Mouse (Mus musculus) hindbrain, embryonic 10.5 days (tissue): ENCODE data around the gene Oxt. TPM values are rescaled to one million over a fixed set of nuclear protein-coding genes. Genes with fewer than 3 reads are reported as not detected.

Source experiments
- DNase-seq: peaks from one replicate; pipeline ENCODE4 v3.0.0-alpha.2; 2017; ENCODE audit warnings: low spot score
- H3K27ac ChIP-seq: fragments of 300-500 bp; sonication (generic); 2 replicates; pipeline ENCODE4 v1.5.1; 2016; ENCODE audit warnings: mild to moderate bottlenecking, moderate library complexity
- H3K27me3 ChIP-seq: fragments of 300-500 bp; sonication (generic); 2 replicates; pipeline ENCODE4 v1.6.1; 2016; ENCODE audit warnings: mild to moderate bottlenecking; ENCODE audit not compliant: poor library complexity, insufficient read depth, severe bottlenecking
- H3K36me3 ChIP-seq: fragments of 300-500 bp; sonication (generic); 2 replicates; pipeline ENCODE4 v1.6.1; 2016; ENCODE audit warnings: mild to moderate bottlenecking, moderate library complexity
- H3K4me1 ChIP-seq: fragments of 300-500 bp; sonication (generic); replicated peaks from 2 replicates; pipeline ENCODE4 v1.6.1; 2016; ENCODE audit warnings: mild to moderate bottlenecking
- H3K4me3 ChIP-seq: fragments of 300-500 bp; sonication (generic); 2 replicates; pipeline ENCODE4 v1.5.1; 2016; ENCODE audit warnings: mild to moderate bottlenecking, moderate library complexity
- H3K9me3 ChIP-seq: fragments of 300-500 bp; sonication (generic); 2 replicates; pipeline ENCODE4 v1.6.1; 2016; ENCODE audit warnings: mild to moderate bottlenecking, moderate library complexity
- WGBS: fragments of 180-500 bp; shearing (Covaris S2); methylation state at CpG from one replicate; pipeline ENCODE4 v1.1.7; 2016; 5-methylcytosine and 5-hydroxymethylcytosine counted together
- polyA plus RNA-seq: library from polyadenylated mRNA; unstranded; fragments of >200 nt; fragmentation: Nextera tagmentation; extraction: Ambion mirVana; gene quantifications from 2 replicates; pipeline ENCODE4 v1.2.1, GENCODE M21; 2016

Gene Oxt
- polyA plus RNA-seq, 1 experiment from 2014 or later = not detected

GRCm38 (mm10) chr2:130583902-130584560, 8.1 kb downstream of the Oxt start:
- H3K27me3 ChIP-seq = peaks cover 56% of the 10 kb centered on the region
- peaks cover 22% of the 10 kb centered on the region for H3K4me1 ChIP-seq
- no peak overlapping the region for H3K27ac ChIP-seq
- no peaks in the 10 kb centered on the region for H3K9me3 ChIP-seq
- 0 out of 2 replicates have a peak, but pooled peaks cover 2% of the 10 kb centered on the region for H3K36me3 ChIP-seq
- no peak overlapping the region for H3K4me3 ChIP-seq
- 86% methylated on average over 10 of the region's 10 CpGs for WGBS
- DNase-seq = no peak

- 94% methylated on average over 6 of the region's 6 CpGs for WGBS
These were observed 10.0 kb downstream of the Oxt start for GRCm38 (mm10) chr2:130586016-130586415.

GRCm38 (mm10) chr2:130588373-130588772, 12.4 kb downstream of the Oxt start:
- DNase-seq = no peak
- peaks cover 34% of the 10 kb centered on the region for H3K36me3 ChIP-seq
- H3K4me1 ChIP-seq = peaks cover 6% of the 10 kb centered on the region
- H3K4me3 ChIP-seq = no peak overlapping the region
- H3K27ac ChIP-seq = no peak overlapping the region
- no peaks in the 10 kb centered on the region for H3K9me3 ChIP-seq
- H3K27me3 ChIP-seq = peaks cover 12% of the 10 kb centered on the region
- WGBS = 83% methylated on average over 2 of the region's 2 CpGs

More at GRCm38 (mm10) chr2:130586016-130586415, 10.0 kb downstream of the Oxt start:
- Histone ChIP-seq H3K27me3 (peaks cover 36% of the 10 kb centered on the region), H3K4me3 (no peak overlapping the region), H3K36me3 (peaks cover 13% of the 10 kb centered on the region), H3K9me3 (no peaks in the 10 kb centered on the region), H3K27ac (no peak overlapping the region), H3K4me1 (peaks cover 13% of the 10 kb centered on the region)
- DNase-seq = no peak

- no peak for DNase-seq
These were observed 13.2 kb downstream of the Oxt start for GRCm38 (mm10) chr2:130589157-130589556.

GRCm38 (mm10) chr2:130589761-130590160, 13.8 kb downstream of the Oxt start:
- no peak for DNase-seq
- Histone ChIP-seq H3K27ac (no peak overlapping the region), H3K27me3 (no peaks in the 10 kb centered on the region), H3K4me1 (peaks cover 6% of the 10 kb centered on the region), H3K4me3 (no peak overlapping the region), H3K36me3 (peaks cover 45% of the 10 kb centered on the region), H3K9me3 (no peaks in the 10 kb centered on the region)
- 96% methylated on average over 2 of the region's 2 CpGs for WGBS

More at GRCm38 (mm10) chr2:130589157-130589556, 13.2 kb downstream of the Oxt start:
- H3K27ac ChIP-seq = no peak overlapping the region
- H3K27me3 ChIP-seq = peaks cover 4% of the 10 kb centered on the region
- WGBS = 60% methylated on average over 4 of the region's 4 CpGs
- H3K4me3 ChIP-seq = no peak overlapping the region
- peaks cover 41% of the 10 kb centered on the region for H3K36me3 ChIP-seq
- H3K9me3 ChIP-seq = no peaks in the 10 kb centered on the region
- peaks cover 6% of the 10 kb centered on the region for H3K4me1 ChIP-seq

GRCm38 (mm10) chr2:130591016-130591415, 15.0 kb downstream of the Oxt start:
- DNase-seq = no peak
- no peaks in the 10 kb centered on the region for H3K9me3 ChIP-seq
- H3K27me3 ChIP-seq = no peaks in the 10 kb centered on the region
- H3K27ac ChIP-seq = no peak overlapping the region
- 90% methylated on average over 2 of the region's 2 CpGs for WGBS
- H3K4me3 ChIP-seq = no peak overlapping the region
- H3K36me3 ChIP-seq = peaks cover 58% of the 10 kb centered on the region
- peaks cover 6% of the 10 kb centered on the region for H3K4me1 ChIP-seq

GRCm38 (mm10) chr2:130595596-130595995, 19.6 kb downstream of the Oxt start:
- Histone ChIP-seq H3K4me3 (no peak overlapping the region), H3K4me1 (no peaks in the 10 kb centered on the region), H3K27ac (no peak overlapping the region), H3K27me3 (no peaks in the 10 kb centered on the region), H3K9me3 (no peaks in the 10 kb centered on the region), H3K36me3 (peaks cover 94% of the 10 kb centered on the region)
- no peak for DNase-seq
- WGBS = 86% methylated on average over 1 of the region's 1 CpGs

GRCm38 (mm10) chr2:130597601-130598010, 21.6 kb downstream of the Oxt start:
- no peaks in the 10 kb centered on the region for H3K4me1 ChIP-seq
- H3K9me3 ChIP-seq = no peaks in the 10 kb centered on the region
- DNase-seq = no peak
- WGBS = 29% methylated on average over 1 of the region's 1 CpGs
- no peaks in the 10 kb centered on the region for H3K27me3 ChIP-seq
- no peak overlapping the region for H3K27ac ChIP-seq
- H3K4me3 ChIP-seq = no peak overlapping the region
- H3K36me3 ChIP-seq = peaks cover 94% of the 10 kb centered on the region

GRCm38 (mm10) chr2:130598399-130598798, 22.4 kb downstream of the Oxt start:
- Histone ChIP-seq H3K4me1 (no peaks in the 10 kb centered on the region), H3K27ac (no peak overlapping the region), H3K4me3 (no peak overlapping the region), H3K36me3 (peaks cover 95% of the 10 kb centered on the region), H3K27me3 (no peaks in the 10 kb centered on the region), H3K9me3 (no peaks in the 10 kb centered on the region)
- DNase-seq = no peak
- 72% methylated on average over 3 of the region's 3 CpGs for WGBS

- H3K27me3 ChIP-seq = no peaks in the 10 kb centered on the region
- H3K36me3 ChIP-seq = peaks cover 81% of the 10 kb centered on the region
- WGBS = 79% methylated on average over 4 of the region's 4 CpGs
These were observed 26.2 kb downstream of the Oxt start for GRCm38 (mm10) chr2:130602195-130602594.

GRCm38 (mm10) chr2:130613091-130613490, 37.1 kb downstream of the Oxt start:
- H3K36me3 ChIP-seq = peaks cover 72% of the 10 kb centered on the region
- 67% methylated on average over 3 of the region's 3 CpGs for WGBS

More at GRCm38 (mm10) chr2:130602195-130602594, 26.2 kb downstream of the Oxt start:
- DNase-seq = no peak
- Histone ChIP-seq H3K4me3 (no peak overlapping the region), H3K4me1 (no peaks in the 10 kb centered on the region), H3K27ac (no peak overlapping the region), H3K9me3 (no peaks in the 10 kb centered on the region)

GRCm38 (mm10) chr2:130618972-130619371, 43.0 kb downstream of the Oxt start:
- H3K4me3 ChIP-seq = no peak overlapping the region
- DNase-seq = no peak
- H3K4me1 ChIP-seq = no peaks in the 10 kb centered on the region
- H3K27ac ChIP-seq = no peak overlapping the region
- no peaks in the 10 kb centered on the region for H3K27me3 ChIP-seq
- no peaks in the 10 kb centered on the region for H3K9me3 ChIP-seq
- 95% methylated on average over 7 of the region's 7 CpGs for WGBS
- H3K36me3 ChIP-seq = peaks cover 84% of the 10 kb centered on the region

More at GRCm38 (mm10) chr2:130613091-130613490, 37.1 kb downstream of the Oxt start:
- no peaks in the 10 kb centered on the region for H3K9me3 ChIP-seq
- no peak for DNase-seq
- H3K27me3 ChIP-seq = no peaks in the 10 kb centered on the region
- H3K4me1 ChIP-seq = no peaks in the 10 kb centered on the region
- no peak overlapping the region for H3K27ac ChIP-seq
- no peak overlapping the region for H3K4me3 ChIP-seq
